Mouse (Mus musculus): Measurements from ENCODE around the gene Tns1. TPM values are rescaled to one million over a fixed set of nuclear protein-coding genes. Genes with fewer than 3 reads are reported as not detected.

Gene Tns1
- polyA plus RNA-seq, 1 experiment: 400 TPM

DNA sequence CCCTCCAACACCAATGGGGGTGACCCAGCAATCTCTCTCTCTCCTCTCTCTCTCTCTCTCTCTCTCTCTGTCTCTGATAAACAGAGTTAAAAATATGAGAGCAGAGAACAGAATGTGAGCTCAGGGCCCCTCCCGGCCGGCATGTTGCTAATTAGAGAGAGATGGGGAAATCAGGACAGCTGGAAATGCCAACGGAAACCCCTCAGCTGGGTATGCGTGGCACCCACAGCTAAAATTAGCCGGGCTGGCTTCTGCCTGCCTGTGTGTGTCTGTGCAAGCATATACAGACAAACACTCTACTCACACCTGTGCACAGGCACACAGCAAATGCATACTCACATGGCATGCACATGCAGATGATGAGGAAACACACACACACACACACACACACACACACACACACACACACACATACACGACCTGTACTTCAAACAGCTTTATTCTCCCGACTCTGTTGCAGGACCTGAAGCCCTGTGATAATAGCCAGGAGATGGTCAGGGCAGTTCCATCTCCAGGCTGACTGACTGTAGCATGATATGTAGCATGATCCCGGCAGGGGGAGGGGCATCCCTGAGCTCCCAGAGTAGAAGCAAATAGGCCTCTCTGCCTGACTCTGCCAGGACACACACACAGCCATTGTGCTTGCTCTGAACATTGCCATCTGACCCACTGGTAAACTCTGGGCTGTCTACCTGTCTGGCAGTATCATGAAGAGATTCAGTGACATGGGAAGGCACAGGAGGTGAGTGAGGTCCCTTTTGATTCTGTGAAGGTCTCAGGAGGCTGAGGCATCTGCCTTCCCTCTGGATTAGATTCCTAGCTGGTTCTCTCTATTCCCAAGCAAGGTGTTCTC, 208.8 kb downstream of the Tns1 start:
- H3K27me3 ChIP-seq (replicated peaks; ENCODE audit: control insufficient read depth, insufficient read depth, low read length): no peaks in the 10 kb centered on the region
- H3K27ac ChIP-seq (ENCODE audit: insufficient read depth, low read depth, low read length): no peak overlapping the region
- no peaks in the 10 kb centered on the region for H3K4me1 ChIP-seq (ENCODE audit: control insufficient read depth, insufficient read depth, low read length)
- 54% methylated on average over 8 of the region's 8 CpGs for WGBS
- H3K4me3 ChIP-seq (ENCODE audit: insufficient read depth, low read depth, low read length): no peak overlapping the region
- TF ChIP-seq POLR2A (IDR thresholded peaks at IDR 0.05; ENCODE audit: low read depth, low read length): no peak
- no peak for TF ChIP-seq CTCF (conservative IDR thresholded peaks at IDR 0.05; ENCODE audit: insufficient read depth, insufficient read length, low read depth, low read length)
- peak; percentile 6 for DNase-seq
- H3K36me3 ChIP-seq (ENCODE audit: control insufficient read depth, insufficient read depth, low read length): peaks cover 41% of the 10 kb centered on the region

DNA sequence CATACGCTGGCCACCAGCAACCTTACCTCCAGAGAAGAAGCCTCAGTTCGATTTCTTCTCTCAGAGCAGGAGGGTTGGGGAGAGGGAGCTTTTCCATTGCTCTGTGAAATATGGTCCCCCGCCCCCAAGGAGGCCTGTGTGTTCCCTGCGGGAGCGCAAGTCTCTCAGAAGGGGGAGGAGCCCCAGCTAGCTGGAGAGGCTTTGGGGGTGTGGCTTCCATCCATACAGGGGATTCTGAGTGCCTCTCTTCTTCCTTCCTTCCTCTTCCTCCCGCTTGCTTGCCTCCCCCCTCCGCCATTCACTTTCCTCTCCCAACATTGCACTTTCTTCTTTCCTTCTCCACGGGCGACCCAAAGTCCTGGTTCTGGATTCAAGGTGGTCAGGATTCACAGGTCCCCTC, 210.2 kb downstream of the Tns1 start:
- H3K4me3 ChIP-seq (ENCODE audit: insufficient read depth, low read depth, low read length): no peak overlapping the region
- TF ChIP-seq CTCF (conservative IDR thresholded peaks at IDR 0.05; ENCODE audit: insufficient read depth, insufficient read length, low read depth, low read length) (no peak), POLR2A (IDR thresholded peaks at IDR 0.05; ENCODE audit: low read depth, low read length) (no peak)
- no peaks in the 10 kb centered on the region for H3K4me1 ChIP-seq (ENCODE audit: control insufficient read depth, insufficient read depth, low read length)
- WGBS: 42% methylated on average over 9 of the region's 9 CpGs
- no peak overlapping the region for H3K27ac ChIP-seq (ENCODE audit: insufficient read depth, low read depth, low read length)
- H3K27me3 ChIP-seq (replicated peaks; ENCODE audit: control insufficient read depth, insufficient read depth, low read length): no peaks in the 10 kb centered on the region
- peaks cover 34% of the 10 kb centered on the region for H3K36me3 ChIP-seq (ENCODE audit: control insufficient read depth, insufficient read depth, low read length)
- peak; percentile 16 for DNase-seq

DNA sequence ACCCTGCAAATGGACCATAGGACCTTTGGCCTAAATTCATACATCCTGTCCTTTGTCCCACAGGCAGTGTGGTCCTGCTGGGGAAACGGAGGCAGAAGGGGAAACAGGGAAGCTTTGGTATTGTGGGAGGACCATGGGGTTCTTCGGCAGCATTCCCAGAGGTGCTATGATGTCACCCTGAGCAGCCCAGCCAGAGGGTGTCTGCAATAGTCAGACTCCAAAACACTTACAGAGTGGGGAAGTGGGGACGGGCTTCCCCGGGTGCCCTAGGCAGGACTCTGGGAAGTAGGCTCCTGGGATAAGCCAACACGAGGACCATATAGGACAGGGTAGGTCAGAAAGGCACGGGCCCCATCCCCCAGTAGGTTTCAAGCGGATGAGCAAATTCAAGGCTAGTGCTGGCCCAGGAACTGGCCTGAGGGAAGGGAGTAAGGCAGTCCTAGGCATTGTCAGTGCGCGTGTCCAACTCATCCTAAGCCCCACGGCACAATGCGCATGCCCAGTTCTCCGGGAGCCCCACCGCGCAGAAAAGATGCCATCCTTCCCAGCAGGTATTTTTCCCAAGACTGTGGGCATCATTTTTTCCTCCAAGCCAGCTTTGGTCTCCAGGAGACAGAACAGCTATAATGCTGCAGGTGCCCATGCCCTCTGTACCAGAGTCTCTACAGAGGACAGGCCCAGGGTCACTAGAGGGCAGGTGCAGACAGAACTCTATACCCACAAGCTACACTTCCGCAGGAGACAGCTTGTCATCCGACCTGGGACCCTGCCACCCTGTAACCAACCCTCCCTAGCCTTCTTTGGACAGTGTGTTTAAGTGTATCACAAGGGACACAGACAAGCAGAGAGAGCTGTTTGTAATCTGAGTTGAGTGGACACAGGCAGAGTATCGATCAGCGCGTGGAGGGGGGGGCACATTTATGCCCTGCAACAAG, 210.9 kb downstream of the Tns1 start:
- Histone ChIP-seq H3K4me3 (ENCODE audit: insufficient read depth, low read depth, low read length) (no peak overlapping the region), H3K27ac (ENCODE audit: insufficient read depth, low read depth, low read length) (no peak overlapping the region), H3K36me3 (ENCODE audit: control insufficient read depth, insufficient read depth, low read length) (peaks cover 30% of the 10 kb centered on the region), H3K27me3 (replicated peaks; ENCODE audit: control insufficient read depth, insufficient read depth, low read length) (no peaks in the 10 kb centered on the region), H3K4me1 (ENCODE audit: control insufficient read depth, insufficient read depth, low read length) (no peaks in the 10 kb centered on the region)
- peak; percentile 23 for DNase-seq
- TF ChIP-seq CTCF (conservative IDR thresholded peaks at IDR 0.05; ENCODE audit: insufficient read depth, insufficient read length, low read depth, low read length) (no peak), POLR2A (IDR thresholded peaks at IDR 0.05; ENCODE audit: low read depth, low read length) (no peak)
- WGBS: 71% methylated on average over 19 of the region's 19 CpGs

DNA sequence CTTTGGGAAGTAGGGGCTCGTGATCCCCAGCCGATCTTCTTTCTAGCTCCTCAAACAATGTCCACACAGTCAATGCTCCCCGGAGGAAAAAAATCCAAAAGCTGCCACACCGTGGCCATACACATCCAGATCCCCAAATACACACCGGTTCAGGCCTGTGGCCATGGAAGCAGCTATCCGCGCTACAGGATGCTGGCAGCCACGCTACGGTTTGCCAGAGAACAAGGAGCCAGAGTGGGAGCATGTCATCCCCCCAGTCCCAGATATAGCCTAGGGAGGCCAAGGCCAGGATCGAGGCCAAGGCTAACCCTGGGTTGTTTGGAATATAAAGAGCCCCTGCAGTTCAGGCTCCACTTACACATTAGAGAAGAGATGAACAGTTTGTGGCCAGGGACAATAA, 211.8 kb downstream of the Tns1 start:
- peak; percentile 17 for DNase-seq
- WGBS: 83% methylated on average over 10 of the region's 10 CpGs
- Histone ChIP-seq H3K27ac (ENCODE audit: insufficient read depth, low read depth, low read length) (no peak overlapping the region), H3K27me3 (replicated peaks; ENCODE audit: control insufficient read depth, insufficient read depth, low read length) (no peaks in the 10 kb centered on the region), H3K36me3 (ENCODE audit: control insufficient read depth, insufficient read depth, low read length) (peaks cover 22% of the 10 kb centered on the region), H3K4me1 (ENCODE audit: control insufficient read depth, insufficient read depth, low read length) (no peaks in the 10 kb centered on the region), H3K4me3 (ENCODE audit: insufficient read depth, low read depth, low read length) (no peak overlapping the region)
- TF ChIP-seq CTCF (conservative IDR thresholded peaks at IDR 0.05; ENCODE audit: insufficient read depth, insufficient read length, low read depth, low read length) (no peak), POLR2A (IDR thresholded peaks at IDR 0.05; ENCODE audit: low read depth, low read length) (no peak)

DNA sequence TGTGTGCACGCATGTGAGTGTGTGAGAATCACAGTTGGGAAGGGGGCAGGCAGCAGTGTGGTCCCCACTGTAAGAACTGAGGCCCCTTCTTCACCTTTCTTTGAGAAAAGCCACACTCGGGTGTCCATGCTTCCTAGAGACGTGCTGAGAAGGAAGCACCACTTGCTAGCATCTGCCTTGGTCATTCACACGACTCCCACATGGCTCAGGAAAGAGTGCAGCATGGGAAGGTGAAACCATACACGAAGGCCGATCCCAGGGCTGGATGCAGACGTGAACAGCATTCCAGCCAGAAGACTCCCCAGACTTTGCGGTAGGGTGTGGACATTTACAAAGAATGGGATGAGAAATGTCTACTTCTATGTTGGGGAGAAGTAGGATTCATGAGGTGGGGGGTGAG, 212.3 kb downstream of the Tns1 start:
- Histone ChIP-seq H3K36me3 (ENCODE audit: control insufficient read depth, insufficient read depth, low read length) (peaks cover 18% of the 10 kb centered on the region), H3K27me3 (replicated peaks; ENCODE audit: control insufficient read depth, insufficient read depth, low read length) (no peaks in the 10 kb centered on the region), H3K4me3 (ENCODE audit: insufficient read depth, low read depth, low read length) (no peak overlapping the region), H3K4me1 (ENCODE audit: control insufficient read depth, insufficient read depth, low read length) (no peaks in the 10 kb centered on the region), H3K27ac (ENCODE audit: insufficient read depth, low read depth, low read length) (no peak overlapping the region)
- TF ChIP-seq CTCF (conservative IDR thresholded peaks at IDR 0.05; ENCODE audit: insufficient read depth, insufficient read length, low read depth, low read length) (no peak), POLR2A (IDR thresholded peaks at IDR 0.05; ENCODE audit: low read depth, low read length) (no peak)
- WGBS: 70% methylated on average over 8 of the region's 8 CpGs
- peak; percentile 11 for DNase-seq

DNA sequence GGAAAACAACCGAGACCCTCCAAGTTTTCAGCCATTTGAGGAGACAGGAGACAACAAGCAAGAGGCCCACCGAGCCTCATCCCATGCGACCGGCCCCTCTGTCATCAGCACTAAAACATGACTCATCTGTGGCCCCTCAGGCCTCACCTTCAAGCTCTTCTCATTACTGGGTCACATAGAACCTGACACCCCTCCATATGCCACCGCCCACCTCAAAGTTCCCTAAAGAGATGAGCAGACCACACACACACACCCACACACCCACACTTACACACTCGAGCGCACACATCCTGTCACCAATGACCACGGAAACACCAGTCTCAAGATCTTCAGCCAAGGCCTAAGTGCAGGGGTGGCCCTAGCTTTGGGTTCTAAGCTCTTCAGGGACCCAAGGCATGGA, 213.5 kb downstream of the Tns1 start:
- 0 out of 2 replicates have a peak, but pooled peaks cover 1% of the 10 kb centered on the region for H3K4me1 ChIP-seq (ENCODE audit: control insufficient read depth, insufficient read depth, low read length)
- no peak overlapping the region for H3K4me3 ChIP-seq (ENCODE audit: insufficient read depth, low read depth, low read length)
- WGBS: 67% methylated on average over 8 of the region's 8 CpGs
- no peak overlapping the region for H3K27ac ChIP-seq (ENCODE audit: insufficient read depth, low read depth, low read length)
- no peak for TF ChIP-seq CTCF (conservative IDR thresholded peaks at IDR 0.05; ENCODE audit: insufficient read depth, insufficient read length, low read depth, low read length)
- TF ChIP-seq POLR2A (IDR thresholded peaks at IDR 0.05; ENCODE audit: low read depth, low read length): no peak
- peaks cover 9% of the 10 kb centered on the region; the same call in 1 of the 2 replicates for H3K36me3 ChIP-seq (ENCODE audit: control insufficient read depth, insufficient read depth, low read length)
- peak; percentile 16 for DNase-seq
- no peaks in the 10 kb centered on the region for H3K27me3 ChIP-seq (replicated peaks; ENCODE audit: control insufficient read depth, insufficient read depth, low read length)
